Mouse (Mus musculus) intestine, embryonic 14.5 days (tissue): ENCODE results near the gene Slco4a1. TPM values are rescaled to one million over a fixed set of nuclear protein-coding genes. Genes with fewer than 3 reads are reported as not detected.
A peak's percentile ranks its signal among the peaks of the same experiment; 100 is the strongest.

Source experiments
- ATAC-seq: fragments of 200-750 bp; cut with Nextera tagmentation; replicated peaks from 2 replicates; pipeline ENCODE4 v1.8.0; 2017; ENCODE audit warnings: low read depth, moderate number of reproducible peaks, moderate TSS enrichment, moderate library complexity; ENCODE audit not compliant: low FRiP score, low TSS enrichment
- DNase-seq: peaks from one replicate; pipeline ENCODE4 v3.0.0-alpha.2; 2018; ENCODE audit warnings: low spot score
- H3K27ac ChIP-seq: fragments of 300-500 bp; sonication (generic); 2 replicates; pipeline ENCODE4 v1.5.1; 2014; ENCODE audit warnings: low read depth, mild to moderate bottlenecking, control low read depth
- H3K27me3 ChIP-seq: fragments of 300-500 bp; sonication (generic); replicated peaks from 2 replicates; pipeline ENCODE4 v1.6.1; 2014; ENCODE audit warnings: low read length, control low read depth; ENCODE audit not compliant: control insufficient read depth, insufficient read depth
- H3K36me3 ChIP-seq: fragments of 300-500 bp; sonication (generic); 2 replicates; pipeline ENCODE4 v1.6.1; 2014; ENCODE audit warnings: low read length, control low read depth; ENCODE audit not compliant: control insufficient read depth, insufficient read depth
- H3K4me1 ChIP-seq: fragments of 300-500 bp; sonication (generic); replicated peaks from 2 replicates; pipeline ENCODE4 v1.6.1; 2014; ENCODE audit warnings: low read length, control low read depth, mixed read lengths; ENCODE audit not compliant: control insufficient read depth, insufficient read depth
- H3K4me2 ChIP-seq: fragments of 300-500 bp; sonication (generic); 2 replicates; pipeline ENCODE4 v1.6.1; 2014; ENCODE audit warnings: low read length
- H3K4me3 ChIP-seq: fragments of 300-500 bp; sonication (generic); 2 replicates; pipeline ENCODE4 v1.5.1; 2014; ENCODE audit warnings: low read depth, low read length, control low read depth, mixed read lengths
- H3K9ac ChIP-seq: fragments of 300-500 bp; sonication (generic); 2 replicates; pipeline ENCODE4 v1.6.1; 2014; ENCODE audit warnings: mild to moderate bottlenecking, low read length
- H3K9me3 ChIP-seq: fragments of 300-500 bp; sonication (generic); 2 replicates; pipeline ENCODE4 v1.6.1; 2016; ENCODE audit warnings: low read length, control low read depth; ENCODE audit not compliant: control insufficient read depth
- WGBS: fragments of 180-500 bp; shearing (Covaris S2); extraction: QIAGEN DNeasy Blood & Tissue Kit; methylation state at CpG from one replicate; pipeline ENCODE4 v1.1.7; 2014; 5-methylcytosine and 5-hydroxymethylcytosine counted together
- polyA plus RNA-seq: library from polyadenylated mRNA; unstranded; fragments of >200 nt; fragmentation: Nextera tagmentation; extraction: Ambion mirVana; gene quantifications from 2 replicates; pipeline ENCODE4 v1.2.1, GENCODE M21; 2014

The Slco4a1 gene
- polyA plus RNA-seq, 1 experiment from 2014 or later: 2.3 TPM

DNA sequence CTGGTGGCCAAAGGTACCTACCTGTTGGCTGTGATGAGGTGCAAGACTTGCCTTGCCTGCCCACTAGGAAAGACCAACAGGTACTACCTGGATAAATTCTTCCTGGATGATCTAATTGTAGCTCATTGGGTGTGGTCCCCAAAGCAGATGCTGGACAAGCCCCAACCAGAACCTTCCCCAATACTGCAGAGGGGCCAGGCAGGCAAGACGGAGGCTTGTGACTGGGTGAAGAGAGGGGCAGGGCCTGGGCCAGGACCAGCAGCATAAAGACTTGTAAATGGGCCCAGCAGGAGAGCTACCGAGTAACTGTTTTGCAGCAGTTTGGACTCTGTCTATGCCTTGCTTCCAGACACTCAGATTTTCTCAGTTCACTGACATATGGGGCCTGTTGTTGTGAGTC is 1.6 kb downstream of the Slco4a1 start:
- H3K27ac ChIP-seq: no peak overlapping the region

GRCm38 (mm10) chr2:180459437-180459836 is 3.4 kb downstream of the Slco4a1 start:
- 78% methylated on average over 4 of the region's 4 CpGs for WGBS
- peaks cover 36% of the 10 kb centered on the region for H3K27me3 ChIP-seq
- H3K4me3 ChIP-seq: no peak overlapping the region
- ATAC-seq: no peak
- no peaks in the 10 kb centered on the region for H3K9me3 ChIP-seq
- no peak overlapping the region for H3K4me2 ChIP-seq
- no peak overlapping the region for H3K9ac ChIP-seq
- no peaks in the 10 kb centered on the region for H3K36me3 ChIP-seq
- H3K4me1 ChIP-seq: 0 out of 2 replicates have a peak, but pooled peaks cover 6% of the 10 kb centered on the region
- H3K27ac ChIP-seq: no peak overlapping the region
- no peak for DNase-seq

More for the DNA sequence above, 1.6 kb downstream of the Slco4a1 start:
- 62% methylated on average over 2 of the region's 2 CpGs for WGBS
- no peaks in the 10 kb centered on the region for H3K9me3 ChIP-seq
- H3K36me3 ChIP-seq: no peaks in the 10 kb centered on the region
- peaks cover 36% of the 10 kb centered on the region for H3K27me3 ChIP-seq
- ATAC-seq (no peak), DNase-seq (no peak)
- no peak overlapping the region for H3K9ac ChIP-seq
- 0 out of 2 replicates have a peak, but pooled peaks cover 6% of the 10 kb centered on the region for H3K4me1 ChIP-seq
- no peak overlapping the region for H3K4me3 ChIP-seq
- no peak overlapping the region for H3K4me2 ChIP-seq

GRCm38 (mm10) chr2:180460801-180461200 is 4.8 kb downstream of the Slco4a1 start:
- H3K9me3 ChIP-seq: no peaks in the 10 kb centered on the region
- no peak overlapping the region for H3K4me2 ChIP-seq
- ATAC-seq (no peak), DNase-seq (no peak)
- peaks cover 27% of the 10 kb centered on the region for H3K27me3 ChIP-seq
- 0 out of 2 replicates have a peak, but pooled peaks cover 6% of the 10 kb centered on the region for H3K4me1 ChIP-seq
- 59% methylated on average over 8 of the region's 8 CpGs for WGBS
- H3K36me3 ChIP-seq: no peaks in the 10 kb centered on the region
- H3K4me3 ChIP-seq: no peak overlapping the region
- H3K9ac ChIP-seq: no peak overlapping the region
- H3K27ac ChIP-seq: no peak overlapping the region

GRCm38 (mm10) chr2:180462593-180462992 is 6.5 kb downstream of the Slco4a1 start:
- no peak overlapping the region for H3K27ac ChIP-seq
- H3K9me3 ChIP-seq: no peaks in the 10 kb centered on the region
- no peaks in the 10 kb centered on the region for H3K4me1 ChIP-seq
- DNase-seq (no peak), ATAC-seq (no peak)
- peaks cover 9% of the 10 kb centered on the region for H3K27me3 ChIP-seq
- no peaks in the 10 kb centered on the region for H3K36me3 ChIP-seq
- WGBS: 73% methylated on average over 8 of the region's 8 CpGs
- no peak overlapping the region for H3K4me3 ChIP-seq
- H3K4me2 ChIP-seq: no peak overlapping the region
- H3K9ac ChIP-seq: no peak overlapping the region

DNA sequence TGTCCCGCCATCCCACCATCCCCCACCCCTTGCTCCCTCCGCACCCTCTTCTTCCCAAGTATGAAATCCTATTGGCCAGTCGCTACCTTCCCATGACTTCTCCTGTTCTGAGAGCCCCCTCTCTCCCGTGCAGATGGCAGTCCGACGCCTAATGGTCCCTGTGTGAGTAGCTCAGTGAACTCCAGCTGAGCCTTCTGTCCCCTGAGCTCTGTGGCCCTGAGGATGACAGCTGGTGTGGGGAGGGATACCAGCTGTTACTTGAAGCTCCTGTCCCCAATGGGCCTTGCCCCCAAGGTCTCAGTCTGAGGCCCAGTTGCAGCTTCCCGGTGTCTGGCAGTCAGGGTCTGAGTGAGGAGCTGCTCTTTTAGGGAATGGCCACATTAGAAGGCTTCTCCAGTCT is 10.5 kb downstream of the Slco4a1 start:
- Histone ChIP-seq H3K4me2 (no peak overlapping the region), H3K9ac (no peak overlapping the region), H3K4me1 (no peaks in the 10 kb centered on the region), H3K4me3 (no peak overlapping the region), H3K27me3 (no peaks in the 10 kb centered on the region; the same call in 1 of the 2 replicates), H3K27ac (no peak overlapping the region), H3K36me3 (no peaks in the 10 kb centered on the region), H3K9me3 (no peaks in the 10 kb centered on the region)
- ATAC-seq (no peak), DNase-seq (no peak)
- WGBS: 70% methylated on average over 7 of the region's 7 CpGs

- H3K4me3 ChIP-seq: no peak overlapping the region
- no peaks in the 10 kb centered on the region; the same call in 1 of the 2 replicates for H3K27me3 ChIP-seq
- ATAC-seq (no peak), DNase-seq (no peak)
- H3K36me3 ChIP-seq: no peaks in the 10 kb centered on the region
- H3K4me2 ChIP-seq: no peak overlapping the region
- no peaks in the 10 kb centered on the region for H3K9me3 ChIP-seq
- H3K27ac ChIP-seq: no peak overlapping the region
- WGBS: 88% methylated on average over 8 of the region's 8 CpGs
- no peaks in the 10 kb centered on the region for H3K4me1 ChIP-seq
- H3K9ac ChIP-seq: no peak overlapping the region
These were observed 12.8 kb downstream of the Slco4a1 start for GRCm38 (mm10) chr2:180468871-180469270.

GRCm38 (mm10) chr2:180469768-180470167 is 13.7 kb downstream of the Slco4a1 start:
- Histone ChIP-seq H3K9ac (no peak overlapping the region), H3K9me3 (no peaks in the 10 kb centered on the region), H3K4me1 (no peaks in the 10 kb centered on the region), H3K4me3 (no peak overlapping the region), H3K27me3 (no peaks in the 10 kb centered on the region; the same call in 1 of the 2 replicates), H3K4me2 (no peak overlapping the region), H3K36me3 (no peaks in the 10 kb centered on the region), H3K27ac (no peak overlapping the region)
- no peak for ATAC-seq
- WGBS: 69% methylated on average over 9 of the region's 9 CpGs
- DNase-seq: no peak

- DNase-seq (peak; percentile 76), ATAC-seq (peak; percentile 59)
- Histone ChIP-seq H3K36me3 (no peaks in the 10 kb centered on the region), H3K4me1 (no peaks in the 10 kb centered on the region), H3K4me2 (peak overlapping the region; percentile 29), H3K4me3 (no peak overlapping the region), H3K9me3 (no peaks in the 10 kb centered on the region), H3K9ac (no peak overlapping the region), H3K27me3 (no peaks in the 10 kb centered on the region; the same call in 1 of the 2 replicates), H3K27ac (no peak overlapping the region)
- WGBS: 9% methylated on average over 21 of the region's 21 CpGs
These were observed 16.4 kb downstream of the Slco4a1 start for GRCm38 (mm10) chr2:180472306-180473079.

DNA sequence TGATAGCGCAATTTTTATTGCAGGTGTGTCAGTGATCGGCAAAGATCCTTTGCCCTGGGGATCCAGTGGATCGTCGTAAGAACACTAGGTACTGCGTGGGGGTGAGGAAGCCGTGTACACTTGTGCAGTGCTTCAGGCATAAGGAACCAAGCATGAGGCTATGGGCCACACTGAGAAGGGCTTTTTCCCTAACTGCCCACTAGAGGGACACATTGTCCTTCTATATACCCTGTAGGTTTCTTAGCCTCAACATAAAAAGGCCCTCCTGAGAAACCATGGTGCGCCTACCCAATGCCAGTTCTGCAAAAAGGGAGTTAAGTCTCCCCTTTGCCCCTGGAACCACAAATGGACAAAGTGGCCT is 17.0 kb downstream of the Slco4a1 start:
- Histone ChIP-seq H3K27me3 (no peaks in the 10 kb centered on the region; the same call in 1 of the 2 replicates), H3K27ac (no peak overlapping the region), H3K9ac (no peak overlapping the region), H3K36me3 (no peaks in the 10 kb centered on the region), H3K4me3 (no peak overlapping the region), H3K4me2 (no peak overlapping the region), H3K9me3 (no peaks in the 10 kb centered on the region), H3K4me1 (no peaks in the 10 kb centered on the region)
- DNase-seq (no peak), ATAC-seq (peak; percentile 82)
- 40% methylated on average over 7 of the region's 7 CpGs for WGBS
